Mouse (Mus musculus): Measurements from ENCODE around the gene Zfp213. TPM values are rescaled to one million over a fixed set of nuclear protein-coding genes. Genes with fewer than 3 reads are reported as not detected.
A peak's percentile ranks its signal among the peaks of the same experiment; 100 is the strongest.

Zfp213 gene
- polyA plus RNA-seq, 1 experiment from 2014 or later: 18.1 TPM

DNA sequence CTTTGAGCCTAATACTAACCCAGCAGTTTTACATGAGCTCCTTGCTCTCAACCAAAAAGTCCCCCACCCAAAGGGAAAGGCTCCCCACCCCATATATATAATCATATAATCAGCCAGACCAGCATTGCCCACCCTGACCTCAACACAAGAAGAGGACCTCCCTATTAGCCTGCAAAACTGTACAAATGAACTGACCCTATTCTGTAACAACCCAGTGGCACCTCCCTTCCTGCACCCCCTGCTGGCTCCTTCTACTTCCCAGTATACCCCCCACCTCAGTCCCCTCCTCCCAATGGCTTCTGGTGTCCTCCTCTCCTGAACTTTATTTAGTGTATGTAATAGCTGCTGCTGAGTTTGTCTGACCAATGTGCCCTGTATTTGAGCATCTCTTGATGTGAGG lies 12.6 kb downstream of the Zfp213 start:
- Histone ChIP-seq H3K27ac (ENCODE audit: low read length) (peak overlapping the region; percentile 66; the same call in 1 of the 2 replicates), H3K36me3 (ENCODE audit: control insufficient read depth, insufficient read depth, low read length) (peaks cover 12% of the 10 kb centered on the region; the same call in 1 of the 2 replicates), H3K27me3 (ENCODE audit: control insufficient read depth, insufficient read depth, low read length) (no peaks in the 10 kb centered on the region), H3K4me3 (ENCODE audit: low read depth, low read length) (peak overlapping the region; percentile 47), H3K4me1 (ENCODE audit: control insufficient read depth, insufficient read depth, low read length) (peaks cover 7% of the 10 kb centered on the region; the same call in 1 of the 2 replicates), H3K9ac (replicated peaks; ENCODE audit: low read depth, low read length) (peak overlapping the region; percentile 51), H3K9me3 (ENCODE audit: control insufficient read depth, low read depth, low read length) (no peaks in the 10 kb centered on the region), H3K4me2 (replicated peaks; ENCODE audit: low read depth, low read length) (peak overlapping the region; percentile 75)
- ATAC-seq (ENCODE audit: insufficient number of reproducible peaks, insufficient read depth, low FRiP score, low read depth): no peak

DNA sequence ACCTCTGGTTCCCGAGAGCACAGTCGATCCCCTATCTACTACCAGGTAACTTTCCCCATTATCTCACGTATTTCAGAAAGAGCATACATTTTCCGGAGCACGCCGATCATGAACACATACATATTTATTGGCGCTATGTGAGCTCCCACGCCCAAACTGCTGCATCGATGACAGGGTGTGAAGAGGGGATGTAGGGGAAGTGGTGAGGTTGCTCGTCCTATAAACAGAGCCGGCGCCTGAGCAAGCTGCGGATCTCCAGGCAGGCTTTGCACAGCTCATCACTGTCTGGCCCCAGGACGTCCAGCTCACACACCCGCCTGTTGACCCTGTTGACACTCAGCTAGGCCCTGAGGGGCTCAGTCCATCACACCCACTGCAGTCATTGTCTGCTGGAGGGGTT lies 13.2 kb downstream of the Zfp213 start:
- peak overlapping the region; percentile 51 for H3K9ac ChIP-seq (replicated peaks; ENCODE audit: low read depth, low read length)
- H3K9me3 ChIP-seq (ENCODE audit: control insufficient read depth, low read depth, low read length): no peaks in the 10 kb centered on the region
- no peak for ATAC-seq (ENCODE audit: insufficient number of reproducible peaks, insufficient read depth, low FRiP score, low read depth)
- peaks cover 6% of the 10 kb centered on the region; the same call in 1 of the 2 replicates for H3K36me3 ChIP-seq (ENCODE audit: control insufficient read depth, insufficient read depth, low read length)
- peaks cover 7% of the 10 kb centered on the region; the same call in 1 of the 2 replicates for H3K4me1 ChIP-seq (ENCODE audit: control insufficient read depth, insufficient read depth, low read length)
- peak overlapping the region; percentile 66 for H3K27ac ChIP-seq (ENCODE audit: low read length)
- no peaks in the 10 kb centered on the region for H3K27me3 ChIP-seq (ENCODE audit: control insufficient read depth, insufficient read depth, low read length)
- peak overlapping the region; percentile 47 for H3K4me3 ChIP-seq (ENCODE audit: low read depth, low read length)
- peak overlapping the region; percentile 75 for H3K4me2 ChIP-seq (replicated peaks; ENCODE audit: low read depth, low read length)
- under 1% methylated on average over 15 of the region's 15 CpGs for WGBS

DNA sequence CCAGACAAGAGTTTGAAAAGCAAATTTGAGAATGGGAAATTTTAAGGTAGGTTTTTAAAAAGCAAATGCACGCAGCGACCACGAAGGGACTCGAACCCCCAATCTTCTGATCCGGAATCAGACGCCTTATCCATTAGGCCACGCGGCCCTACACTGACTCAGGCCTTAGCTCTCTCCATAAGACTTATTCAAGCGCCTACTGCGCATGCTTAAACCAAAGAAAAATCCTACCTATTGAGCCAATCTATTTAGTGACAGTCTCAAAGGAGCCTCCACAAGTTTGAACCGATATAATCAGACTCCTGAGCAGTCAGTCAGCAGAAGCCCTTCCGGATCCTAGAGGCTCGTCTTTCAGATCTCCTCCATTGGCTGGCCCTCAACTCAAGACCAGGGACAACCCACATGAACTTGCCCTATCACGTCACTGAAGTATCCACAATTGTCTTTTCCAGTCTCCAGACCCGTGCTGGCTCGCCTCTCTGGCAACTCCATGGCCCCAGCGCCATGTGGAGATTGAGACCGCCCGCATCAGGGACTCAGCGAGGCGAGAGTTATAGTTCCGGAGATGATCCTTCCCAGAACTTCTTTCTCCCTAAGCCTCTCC lies 13.7 kb downstream of the Zfp213 start:
- Histone ChIP-seq H3K27ac (ENCODE audit: low read length) (peak overlapping the region; percentile 66), H3K9ac (replicated peaks; ENCODE audit: low read depth, low read length) (peak overlapping the region; percentile 51), H3K27me3 (ENCODE audit: control insufficient read depth, insufficient read depth, low read length) (no peaks in the 10 kb centered on the region), H3K9me3 (ENCODE audit: control insufficient read depth, low read depth, low read length) (no peaks in the 10 kb centered on the region), H3K4me2 (replicated peaks; ENCODE audit: low read depth, low read length) (peak overlapping the region; percentile 75), H3K4me3 (ENCODE audit: low read depth, low read length) (peak overlapping the region; percentile 47), H3K36me3 (ENCODE audit: control insufficient read depth, insufficient read depth, low read length) (peaks cover 3% of the 10 kb centered on the region; the same call in 1 of the 2 replicates), H3K4me1 (ENCODE audit: control insufficient read depth, insufficient read depth, low read length) (peaks cover 7% of the 10 kb centered on the region; the same call in 1 of the 2 replicates)
- WGBS: 1% methylated on average over 22 of the region's 22 CpGs
- ATAC-seq (ENCODE audit: insufficient number of reproducible peaks, insufficient read depth, low FRiP score, low read depth): peak; percentile 69

DNA sequence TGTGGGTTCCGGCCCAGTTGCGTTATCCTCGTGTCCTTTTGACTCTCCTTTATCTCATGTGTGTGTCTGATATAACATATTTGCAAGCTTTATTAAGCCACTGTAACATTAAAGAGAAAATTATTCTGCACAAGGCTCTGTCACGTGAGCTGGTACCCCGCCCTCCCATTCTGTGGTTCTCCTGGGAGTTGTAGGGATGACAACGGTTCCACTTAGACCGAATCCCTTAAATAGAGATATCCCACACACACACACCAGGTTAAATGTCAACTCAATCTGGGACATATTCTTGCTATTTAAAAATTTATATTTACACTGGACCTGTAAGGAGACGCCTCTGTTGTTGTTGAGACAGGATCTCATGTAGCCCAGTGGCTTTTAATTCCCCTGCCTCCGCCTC lies 14.6 kb downstream of the Zfp213 start:
- Histone ChIP-seq H3K4me3 (ENCODE audit: low read depth, low read length) (peak overlapping the region; percentile 47), H3K9me3 (ENCODE audit: control insufficient read depth, low read depth, low read length) (no peaks in the 10 kb centered on the region), H3K36me3 (ENCODE audit: control insufficient read depth, insufficient read depth, low read length) (no peaks in the 10 kb centered on the region), H3K27ac (ENCODE audit: low read length) (peak overlapping the region; percentile 15; the same call in 1 of the 2 replicates), H3K4me2 (replicated peaks; ENCODE audit: low read depth, low read length) (peak overlapping the region; percentile 75), H3K9ac (replicated peaks; ENCODE audit: low read depth, low read length) (0 out of 2 replicates have a peak overlapping the region, but pooled peaks have one; percentile 11), H3K27me3 (ENCODE audit: control insufficient read depth, insufficient read depth, low read length) (no peaks in the 10 kb centered on the region), H3K4me1 (ENCODE audit: control insufficient read depth, insufficient read depth, low read length) (peaks cover 7% of the 10 kb centered on the region; the same call in 1 of the 2 replicates)
- ATAC-seq (ENCODE audit: insufficient number of reproducible peaks, insufficient read depth, low FRiP score, low read depth): no peak
- 4% methylated on average over 9 of the region's 9 CpGs for whole genome bisulfite sequencing

DNA sequence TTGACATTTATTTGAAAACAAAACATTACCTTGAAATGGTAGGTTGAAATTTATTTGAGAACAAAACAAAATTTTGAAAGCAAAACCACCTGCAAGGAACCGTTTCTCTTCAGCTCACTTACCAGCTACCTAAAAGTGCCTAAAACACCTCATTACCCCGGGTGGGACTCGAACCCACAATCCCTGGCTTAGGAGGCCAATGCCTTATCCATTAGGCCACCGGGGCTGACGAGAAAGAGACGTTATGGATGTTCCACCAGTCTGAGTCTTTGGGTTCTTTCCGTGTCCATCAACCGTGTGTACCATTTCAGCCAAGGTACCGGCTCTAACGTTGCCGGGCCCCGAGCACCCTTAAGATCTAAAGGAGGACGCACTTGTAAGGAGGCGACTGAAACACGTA lies 15.4 kb downstream of the Zfp213 start:
- no peaks in the 10 kb centered on the region for H3K9me3 ChIP-seq (ENCODE audit: control insufficient read depth, low read depth, low read length)
- no peaks in the 10 kb centered on the region for H3K27me3 ChIP-seq (ENCODE audit: control insufficient read depth, insufficient read depth, low read length)
- H3K9ac ChIP-seq (replicated peaks; ENCODE audit: low read depth, low read length): no peak overlapping the region
- 1% methylated on average over 15 of the region's 15 CpGs for WGBS
- peak overlapping the region; percentile 47 for H3K4me3 ChIP-seq (ENCODE audit: low read depth, low read length)
- ATAC-seq (ENCODE audit: insufficient number of reproducible peaks, insufficient read depth, low FRiP score, low read depth): peak; percentile 20; the same call in 1 of the 2 replicates
- peak overlapping the region; percentile 75 for H3K4me2 ChIP-seq (replicated peaks; ENCODE audit: low read depth, low read length)
- H3K4me1 ChIP-seq (ENCODE audit: control insufficient read depth, insufficient read depth, low read length): peaks cover 7% of the 10 kb centered on the region; the same call in 1 of the 2 replicates
- no peaks in the 10 kb centered on the region for H3K36me3 ChIP-seq (ENCODE audit: control insufficient read depth, insufficient read depth, low read length)
- no peak overlapping the region for H3K27ac ChIP-seq (ENCODE audit: low read length)

DNA sequence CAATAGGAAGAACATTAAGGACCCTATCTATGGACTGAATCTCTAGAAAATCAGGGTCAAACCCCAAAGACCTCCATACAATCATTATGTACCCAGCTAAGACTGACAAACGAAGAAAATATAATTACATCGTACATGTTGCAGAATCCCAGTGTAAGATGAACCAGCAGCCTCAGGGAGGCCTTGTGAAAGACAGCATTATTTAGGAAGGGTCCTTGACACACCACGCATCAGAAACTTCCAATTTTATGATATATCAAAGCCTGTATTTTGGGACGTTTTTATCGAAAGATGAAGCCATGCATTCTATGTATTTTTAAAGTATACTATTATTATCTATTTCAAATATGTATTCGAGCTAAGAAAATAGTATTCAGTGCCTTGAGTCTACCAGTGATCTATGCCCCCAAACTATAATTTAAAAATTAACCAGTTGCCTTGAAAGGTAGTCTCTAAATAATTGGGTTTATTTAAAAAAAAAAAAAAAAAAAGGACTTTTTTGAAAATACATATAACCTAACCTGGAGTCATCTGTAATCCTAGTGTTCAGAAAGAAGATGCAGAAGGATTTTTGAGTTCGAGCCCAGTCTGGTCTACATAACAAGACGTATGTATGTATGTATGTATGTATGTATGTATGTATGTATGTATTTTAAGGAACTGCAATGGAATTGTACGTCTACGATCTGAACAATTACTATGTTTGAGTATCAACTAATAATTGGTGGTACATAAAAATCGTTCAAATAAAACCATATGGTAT lies 16.2 kb downstream of the Zfp213 start:
- Histone ChIP-seq H3K4me1 (ENCODE audit: control insufficient read depth, insufficient read depth, low read length) (peaks cover 7% of the 10 kb centered on the region; the same call in 1 of the 2 replicates), H3K4me3 (ENCODE audit: low read depth, low read length) (peak overlapping the region; percentile 74), H3K36me3 (ENCODE audit: control insufficient read depth, insufficient read depth, low read length) (no peaks in the 10 kb centered on the region), H3K27me3 (ENCODE audit: control insufficient read depth, insufficient read depth, low read length) (no peaks in the 10 kb centered on the region), H3K9ac (replicated peaks; ENCODE audit: low read depth, low read length) (no peak overlapping the region), H3K9me3 (ENCODE audit: control insufficient read depth, low read depth, low read length) (no peaks in the 10 kb centered on the region), H3K27ac (ENCODE audit: low read length) (no peak overlapping the region), H3K4me2 (replicated peaks; ENCODE audit: low read depth, low read length) (peak overlapping the region; percentile 38; the same call in 1 of the 2 replicates)
- no peak for ATAC-seq (ENCODE audit: insufficient number of reproducible peaks, insufficient read depth, low FRiP score, low read depth)
- WGBS: 53% methylated on average over 11 of the region's 11 CpGs

DNA sequence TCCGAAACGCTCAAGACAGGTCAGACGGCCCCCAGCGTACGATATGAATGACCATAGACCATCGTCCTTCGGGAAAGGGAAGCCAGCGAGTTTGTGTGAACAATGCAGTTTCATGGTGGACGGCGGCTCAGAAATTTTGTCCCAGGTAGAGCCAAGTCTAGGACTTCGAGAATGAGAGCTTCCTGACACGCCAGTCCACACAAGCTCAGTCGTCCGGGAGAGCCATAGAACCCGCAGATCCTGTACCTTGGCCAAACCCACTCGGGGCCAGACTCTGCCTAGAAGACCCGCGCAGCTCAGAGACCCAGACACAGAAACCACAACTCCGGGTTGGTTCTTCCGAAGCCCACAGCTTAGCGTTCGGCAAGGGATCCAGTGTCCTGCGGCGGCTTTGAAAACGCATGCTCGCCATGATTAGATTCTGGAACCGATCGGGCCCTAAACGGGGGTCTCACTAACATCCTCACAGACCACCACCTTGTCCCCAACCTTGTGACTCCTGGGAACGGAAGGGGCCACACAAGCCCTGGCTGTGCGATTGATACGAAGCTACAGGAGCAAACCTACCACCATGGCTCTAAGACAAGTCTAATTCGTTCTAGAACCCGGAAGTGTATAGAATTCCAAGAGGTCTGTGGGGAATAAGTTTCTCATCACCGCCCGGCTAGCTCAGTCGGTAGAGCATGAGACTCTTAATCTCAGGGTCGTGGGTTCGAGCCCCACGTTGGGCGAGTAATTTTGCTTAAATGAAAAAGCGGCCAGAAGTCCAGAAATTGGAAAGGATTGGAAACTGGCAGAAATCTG lies 17.1 kb downstream of the Zfp213 start:
- no peaks in the 10 kb centered on the region for H3K9me3 ChIP-seq (ENCODE audit: control insufficient read depth, low read depth, low read length)
- peak overlapping the region; percentile 38 for H3K4me2 ChIP-seq (replicated peaks; ENCODE audit: low read depth, low read length)
- H3K27me3 ChIP-seq (ENCODE audit: control insufficient read depth, insufficient read depth, low read length): no peaks in the 10 kb centered on the region
- peak overlapping the region; percentile 71 for H3K9ac ChIP-seq (replicated peaks; ENCODE audit: low read depth, low read length)
- peak; percentile 53 for ATAC-seq (ENCODE audit: insufficient number of reproducible peaks, insufficient read depth, low FRiP score, low read depth)
- WGBS: under 1% methylated on average over 42 of the region's 42 CpGs
- peak overlapping the region; percentile 74 for H3K4me3 ChIP-seq (ENCODE audit: low read depth, low read length)
- peaks cover 11% of the 10 kb centered on the region for H3K4me1 ChIP-seq (ENCODE audit: control insufficient read depth, insufficient read depth, low read length)
- no peaks in the 10 kb centered on the region for H3K36me3 ChIP-seq (ENCODE audit: control insufficient read depth, insufficient read depth, low read length)
- peak overlapping the region; percentile 88 for H3K27ac ChIP-seq (ENCODE audit: low read length)

DNA sequence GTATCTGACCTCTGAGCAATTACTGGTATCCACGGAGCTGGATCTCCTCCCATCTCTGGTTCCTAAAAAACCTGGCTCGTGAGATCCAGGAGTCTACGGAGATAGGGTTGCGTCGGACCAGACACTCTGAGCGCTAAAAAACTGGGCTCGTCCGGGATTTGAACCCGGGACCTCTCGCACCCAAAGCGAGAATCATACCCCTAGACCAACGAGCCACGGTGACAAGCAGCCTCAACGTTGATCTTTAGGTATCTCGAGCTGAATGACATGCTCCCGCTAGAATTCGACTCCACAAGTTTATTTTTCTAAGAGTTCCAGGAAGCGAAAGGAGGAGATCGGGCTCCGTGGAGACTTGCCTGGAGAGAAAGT lies 17.7 kb downstream of the Zfp213 start:
- peak overlapping the region; percentile 88; the same call in 1 of the 2 replicates for H3K27ac ChIP-seq (ENCODE audit: low read length)
- H3K4me1 ChIP-seq (ENCODE audit: control insufficient read depth, insufficient read depth, low read length): peaks cover 9% of the 10 kb centered on the region
- peak; percentile 19 for ATAC-seq (ENCODE audit: insufficient number of reproducible peaks, insufficient read depth, low FRiP score, low read depth)

More for the DNA sequence above, 17.7 kb downstream of the Zfp213 start:
- no peaks in the 10 kb centered on the region for H3K9me3 ChIP-seq (ENCODE audit: control insufficient read depth, low read depth, low read length)
- under 1% methylated on average over 20 of the region's 20 CpGs for WGBS
- peak overlapping the region; percentile 74 for H3K4me3 ChIP-seq (ENCODE audit: low read depth, low read length)
- H3K27me3 ChIP-seq (ENCODE audit: control insufficient read depth, insufficient read depth, low read length): no peaks in the 10 kb centered on the region
- H3K9ac ChIP-seq (replicated peaks; ENCODE audit: low read depth, low read length): peak overlapping the region; percentile 71
- peak overlapping the region; percentile 38 for H3K4me2 ChIP-seq (replicated peaks; ENCODE audit: low read depth, low read length)
- no peaks in the 10 kb centered on the region for H3K36me3 ChIP-seq (ENCODE audit: control insufficient read depth, insufficient read depth, low read length)

Data from stomach, embryonic 14.5 days (tissue).